Mouse (Mus musculus) urinary bladder, adult 2 months (tissue): ENCODE measurements around the gene Hist1h2bn. TPM values are rescaled to one million over a fixed set of nuclear protein-coding genes. Genes with fewer than 3 reads are reported as not detected.
"Not testable (repeated sequence)": the region's sequence is repeated elsewhere in the genome, so short reads cannot be mapped to it uniquely, and the experiment has no call there.

Experiments
- DNase-seq: peaks from one replicate; pipeline ENCODE4 v3.0.0; 2022; ENCODE audit warnings: low spot score
- polyA plus RNA-seq: library from polyadenylated mRNA; depleted of rRNA; stranded (reverse); fragments of >200 nt; gene quantifications from 2 replicates; pipeline ENCODE4 v1.2.3, GENCODE M21; 2012

The Hist1h2bn gene
- polyA plus RNA-seq, 1 experiment: 0.96 TPM

GRCm38 (mm10) chr13:21727948-21728572 is 25.9 kb upstream of the Hist1h2bn start:
- DNase-seq: no peak

DNA sequence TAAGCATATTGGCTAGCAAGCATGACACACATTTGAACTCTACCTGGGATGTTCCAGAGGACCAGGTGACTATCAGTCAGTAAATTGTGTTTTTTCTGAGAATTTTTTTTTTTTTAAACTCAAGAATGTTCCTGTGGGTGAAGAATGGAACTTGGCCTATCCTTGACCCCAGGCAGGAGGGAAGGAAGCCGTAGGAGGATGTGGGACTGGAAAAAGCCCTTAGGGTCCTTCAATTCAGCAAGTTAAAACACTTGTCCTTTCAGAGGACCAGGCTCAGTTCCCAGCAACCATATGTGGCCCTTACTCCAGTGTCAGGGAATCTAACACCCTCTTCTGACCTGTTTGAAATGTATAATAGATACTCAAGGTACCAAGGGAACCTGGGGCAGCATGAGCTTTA is 24.4 kb upstream of the Hist1h2bn start:
- DNase-seq: no peak

DNA sequence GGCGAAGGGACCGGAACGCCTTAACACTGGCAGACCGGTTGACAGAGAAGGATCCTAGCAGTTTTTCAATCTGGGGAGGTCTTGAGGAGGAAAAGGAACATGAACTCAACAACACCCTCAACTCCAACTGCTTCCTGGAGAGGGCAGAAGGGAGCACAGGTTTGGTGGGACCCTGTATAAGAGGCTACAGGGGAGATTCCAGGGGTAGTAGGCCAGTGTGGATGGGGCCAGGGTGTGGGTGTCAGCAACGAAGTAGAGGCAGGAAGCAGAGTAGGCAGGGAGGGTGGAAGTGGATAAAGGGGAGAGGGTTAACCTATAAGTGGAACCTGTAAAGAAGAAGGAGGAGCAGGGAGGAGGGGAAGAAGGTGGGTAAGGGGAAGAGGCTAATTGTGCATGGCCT is 20.5 kb upstream of the Hist1h2bn start:
- DNase-seq: no peak

DNA sequence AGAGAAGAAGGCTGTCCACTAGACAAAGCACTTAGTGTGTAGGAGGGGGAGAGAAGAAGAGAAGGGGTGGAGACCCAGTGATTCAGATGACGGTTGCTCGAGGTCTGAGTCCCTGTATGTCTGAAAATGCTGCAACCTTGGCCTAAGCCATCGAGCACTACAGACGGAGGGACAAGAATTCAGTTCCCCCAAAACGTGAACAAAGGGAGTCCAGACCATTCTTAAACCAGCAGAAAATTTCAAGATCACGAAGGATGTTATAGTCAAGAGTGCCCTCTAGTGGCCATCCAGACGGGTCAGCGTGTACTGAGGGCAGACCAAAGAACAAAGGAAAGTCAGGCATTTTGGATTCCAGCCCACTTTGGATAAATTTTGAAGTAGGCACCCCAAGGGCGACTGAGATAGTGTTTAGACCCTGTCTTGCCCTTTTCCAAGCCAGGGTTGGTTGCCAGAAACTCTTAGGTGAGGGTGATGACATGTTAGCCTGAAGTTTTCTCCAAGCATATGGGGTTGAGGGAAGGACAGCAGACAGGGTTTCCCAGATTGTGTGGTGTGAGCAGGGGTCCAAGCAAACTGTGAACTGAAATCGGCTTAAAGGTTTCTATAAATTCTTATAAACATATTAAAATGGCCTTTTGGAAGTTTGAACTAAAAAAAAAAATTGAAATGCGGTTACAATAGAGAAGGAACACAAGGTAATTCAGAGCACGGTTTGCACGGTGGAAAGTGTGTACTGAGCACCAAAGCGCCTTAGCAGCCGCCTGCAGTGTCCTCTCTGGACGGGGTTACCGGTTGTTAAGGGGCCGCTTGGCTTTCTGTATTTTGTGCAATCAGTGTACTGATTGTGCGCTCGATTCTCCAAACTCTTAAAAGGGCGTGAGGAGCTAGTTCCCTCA is 19.7 kb upstream of the Hist1h2bn start:
- DNase-seq: no peak

DNA sequence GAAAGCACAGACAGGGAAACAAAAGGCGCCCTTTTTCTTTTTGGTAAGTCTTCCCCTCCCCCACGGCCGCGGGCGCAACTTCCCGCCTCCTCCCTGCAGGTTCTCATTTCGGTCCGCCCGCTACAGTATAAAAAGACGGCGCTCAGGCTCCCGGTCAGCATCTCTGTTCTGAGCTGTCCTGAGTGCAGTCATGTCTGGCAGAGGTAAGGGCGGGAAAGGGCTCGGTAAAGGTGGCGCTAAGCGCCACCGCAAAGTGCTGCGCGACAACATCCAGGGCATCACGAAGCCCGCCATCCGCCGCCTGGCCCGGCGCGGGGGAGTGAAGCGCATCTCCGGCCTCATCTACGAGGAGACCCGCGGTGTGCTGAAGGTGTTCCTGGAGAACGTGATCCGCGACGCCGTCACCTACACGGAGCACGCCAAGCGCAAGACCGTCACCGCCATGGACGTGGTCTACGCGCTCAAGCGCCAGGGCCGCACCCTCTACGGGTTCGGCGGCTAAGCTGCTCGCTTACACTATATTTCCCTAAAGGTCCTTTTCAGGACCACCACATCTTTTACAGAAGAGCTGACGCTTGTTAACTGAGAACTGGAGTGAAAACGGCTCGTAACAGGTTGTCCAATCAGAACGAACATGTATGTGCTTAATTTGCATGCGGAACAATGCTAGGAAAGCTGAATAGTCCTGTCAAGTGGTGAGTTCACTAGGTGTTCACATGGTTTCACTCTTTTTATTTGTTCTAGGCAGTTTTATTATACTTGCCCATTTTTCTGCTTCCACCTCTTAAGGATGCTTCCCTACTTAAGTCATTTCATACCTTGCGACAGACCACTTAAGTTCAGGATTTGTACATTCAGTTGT is 18.8 kb upstream of the Hist1h2bn start, which contains the start of gene Hist1h4j:
Gene Hist1h4j (plus strand): TSS at position 159 of the 862 bp plus-strand sequence.
- peak; percentile 46 for DNase-seq

DNA sequence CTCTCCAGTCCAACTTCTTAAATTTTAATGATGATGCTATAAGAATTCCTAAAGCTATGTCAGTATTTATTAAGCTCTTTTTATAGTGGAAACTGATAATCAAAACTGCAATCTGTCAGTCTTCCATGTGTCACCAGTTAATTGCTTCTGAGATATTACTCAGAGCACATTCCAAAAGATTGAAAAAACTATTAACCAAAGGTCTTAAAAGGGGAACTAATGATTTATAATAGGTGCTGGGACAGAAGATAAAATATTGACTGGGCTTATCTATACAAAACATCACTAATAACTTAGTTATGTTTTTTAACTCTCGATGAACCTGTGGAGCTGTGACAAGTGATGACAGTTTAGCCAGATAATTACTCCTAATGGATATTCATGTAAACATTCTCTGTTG is 8.9 kb upstream of the Hist1h2bn start:
- DNase-seq: no peak

DNA sequence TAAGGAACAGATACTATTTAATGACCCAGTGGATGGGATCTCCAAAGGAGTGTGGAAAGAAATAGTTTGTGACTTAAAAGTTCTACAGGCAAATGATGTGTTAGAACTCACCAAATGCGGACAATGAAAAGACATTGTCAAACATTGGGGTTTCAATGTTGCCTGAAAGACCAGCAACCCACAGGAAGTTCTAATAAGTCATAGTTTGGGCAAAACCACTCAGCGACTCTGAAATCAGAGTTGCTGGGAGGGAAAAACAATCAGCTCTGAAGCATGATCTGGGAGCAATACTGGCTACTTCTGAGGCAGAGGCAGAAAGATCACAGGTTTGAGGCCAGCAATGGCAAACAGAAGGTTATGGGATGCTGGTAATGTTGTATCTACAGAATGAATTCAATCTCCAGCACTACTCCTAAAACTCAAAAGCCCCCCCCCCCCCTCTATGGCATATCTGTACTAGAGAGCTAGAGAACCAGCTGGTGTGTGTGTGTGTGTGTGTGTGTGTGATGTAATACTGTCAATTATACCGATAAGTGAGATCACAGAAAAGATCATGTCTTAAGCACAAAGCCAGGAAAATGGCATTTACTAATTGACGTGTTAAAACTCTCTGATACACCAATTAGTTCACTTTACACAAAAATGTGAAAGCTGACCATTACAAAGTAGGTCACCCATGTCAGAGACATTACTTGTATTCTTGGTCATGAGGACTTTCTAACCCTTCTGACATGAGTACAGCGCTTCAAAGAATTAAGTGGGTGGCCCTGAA is 4.3 kb upstream of the Hist1h2bn start:
- DNase-seq: no peak

GRCm38 (mm10) chr13:21750159-21751017 is 3.5 kb upstream of the Hist1h2bn start, which contains the start of gene Hist1h4k:
Hist1h4k (minus strand) TSS chr13:21750505.
- peak; percentile 73 for DNase-seq

GRCm38 (mm10) chr13:21751417-21751816 is 2.5 kb upstream of the Hist1h2bn start:
- no peak for DNase-seq

DNA sequence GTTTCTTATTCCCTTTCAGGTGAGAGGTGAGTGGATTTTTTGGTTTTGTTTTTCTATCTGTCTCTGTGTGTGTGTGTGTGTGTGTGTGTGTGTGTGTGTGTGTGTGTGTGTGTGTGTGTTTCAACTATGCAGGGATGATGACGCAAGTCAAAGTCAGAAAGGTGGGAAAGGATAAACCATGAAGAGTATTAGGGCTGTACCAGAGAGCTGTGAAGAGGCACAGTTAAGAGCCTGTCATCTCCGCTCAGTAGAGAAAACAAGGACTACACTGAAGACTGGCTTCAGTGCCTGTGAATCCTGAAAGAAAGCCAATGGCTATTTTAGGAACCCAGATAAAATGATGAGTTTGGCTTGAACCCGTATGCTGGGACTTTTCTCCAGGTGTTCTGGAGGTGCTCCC is 2.1 kb upstream of the Hist1h2bn start:
- DNase-seq: no peak

- no peak for DNase-seq
Measured at GRCm38 (mm10) chr13:21752356-21752755, 1.6 kb upstream of the Hist1h2bn start.

- no peak for DNase-seq
Measured at GRCm38 (mm10) chr13:21753051-21753523, 836 bp upstream of the Hist1h2bn start.

DNA sequence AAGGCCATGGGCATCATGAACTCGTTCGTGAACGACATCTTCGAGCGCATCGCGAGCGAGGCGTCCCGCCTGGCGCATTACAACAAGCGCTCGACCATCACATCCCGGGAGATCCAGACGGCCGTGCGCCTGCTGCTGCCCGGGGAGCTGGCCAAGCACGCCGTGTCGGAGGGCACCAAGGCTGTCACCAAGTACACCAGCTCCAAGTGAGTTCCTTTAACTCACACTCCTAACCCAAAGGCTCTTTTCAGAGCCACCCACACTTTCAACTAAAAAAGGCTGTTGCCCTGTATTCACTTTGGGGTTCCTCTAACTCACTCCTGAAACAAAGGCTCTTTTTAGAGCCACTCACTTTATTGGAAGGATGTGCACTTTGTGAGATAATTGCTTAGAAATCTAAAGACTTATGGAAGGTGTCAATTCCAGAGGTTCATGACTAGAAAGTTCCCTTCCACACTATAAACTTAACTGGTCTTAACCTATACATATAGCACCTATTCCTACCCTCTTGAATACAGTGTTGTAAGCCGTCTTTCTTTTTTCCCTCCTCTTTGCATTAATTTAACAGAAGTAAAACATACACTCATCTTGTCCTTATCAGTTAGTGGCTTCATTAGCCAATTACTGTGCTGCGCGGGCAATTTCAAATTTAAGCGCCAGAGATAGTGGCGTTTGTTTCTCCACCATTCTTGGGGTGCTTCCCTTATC is 525 bp downstream of the Hist1h2bn start:
- DNase-seq: not testable (repeated sequence)

DNA sequence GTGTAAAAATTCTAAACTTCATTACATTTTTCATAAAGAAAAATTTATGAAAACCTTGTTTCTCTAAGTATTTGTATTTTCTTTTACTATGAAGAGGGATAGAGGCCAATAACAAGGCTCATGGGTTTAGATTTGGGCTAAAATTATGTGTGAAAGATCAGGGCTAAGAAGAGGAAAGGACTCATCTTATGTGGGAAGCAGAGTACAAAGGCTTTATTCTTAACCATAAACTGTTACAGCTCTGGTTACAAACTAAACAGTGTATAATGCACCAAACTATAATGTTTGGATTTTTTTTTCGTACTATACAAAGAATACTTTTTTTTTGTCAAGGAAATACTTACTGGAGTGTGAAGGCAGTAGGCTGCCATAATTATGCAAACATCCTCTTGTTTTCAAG is 1.8 kb downstream of the Hist1h2bn start:
- no peak for DNase-seq

DNA sequence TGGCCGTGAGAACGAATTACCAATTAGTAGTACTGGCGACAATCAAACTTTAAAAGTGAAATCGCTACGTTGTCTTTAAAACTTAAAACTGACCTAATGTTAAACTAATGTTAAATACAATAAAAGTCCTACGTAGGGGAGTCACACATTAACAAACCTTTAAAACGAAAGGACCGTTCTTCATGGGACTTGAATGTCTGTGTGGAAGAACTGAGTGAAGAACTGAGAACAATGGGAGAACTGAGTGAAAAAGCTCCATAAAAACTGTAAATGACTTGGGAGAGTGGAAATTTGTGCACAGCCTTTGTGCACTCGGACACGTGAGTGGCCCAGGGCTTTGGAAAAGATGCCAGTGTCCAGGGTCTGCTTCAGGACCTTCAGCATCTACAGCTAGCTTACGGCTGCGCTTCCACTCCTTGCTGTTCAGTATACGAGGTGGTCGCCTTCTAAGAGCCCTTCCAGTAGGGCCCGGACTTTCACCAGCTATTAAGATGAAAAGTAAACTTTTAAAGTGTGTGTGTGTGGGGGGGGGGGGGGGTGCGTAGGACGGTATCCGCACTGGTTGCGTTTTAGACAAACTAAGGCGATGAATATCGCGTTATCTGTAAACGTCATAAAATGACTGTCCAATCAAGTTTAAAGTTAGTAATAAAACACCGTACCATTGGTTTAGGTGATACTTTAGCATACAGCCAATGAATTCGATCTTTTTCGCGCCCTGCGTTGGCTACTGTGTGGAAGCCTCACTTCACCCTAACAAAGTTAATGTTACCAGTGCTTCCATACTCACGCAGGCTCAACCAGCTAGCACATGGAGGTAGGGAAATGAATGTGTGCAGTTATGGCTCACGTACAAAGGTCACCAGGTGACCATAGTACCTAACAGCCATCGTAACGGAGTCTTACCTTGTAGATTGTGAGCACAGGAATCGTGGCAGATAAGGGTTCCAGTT is 25.2 kb downstream of the Hist1h2bn start:
- no peak for DNase-seq

GRCm38 (mm10) chr13:21779767-21780731 is 26.1 kb downstream of the Hist1h2bn start, which contains the start of gene Hist1h1b:
Hist1h1b (minus strand) TSS chr13:21780625.
- DNase-seq: peak; percentile 27

DNA sequence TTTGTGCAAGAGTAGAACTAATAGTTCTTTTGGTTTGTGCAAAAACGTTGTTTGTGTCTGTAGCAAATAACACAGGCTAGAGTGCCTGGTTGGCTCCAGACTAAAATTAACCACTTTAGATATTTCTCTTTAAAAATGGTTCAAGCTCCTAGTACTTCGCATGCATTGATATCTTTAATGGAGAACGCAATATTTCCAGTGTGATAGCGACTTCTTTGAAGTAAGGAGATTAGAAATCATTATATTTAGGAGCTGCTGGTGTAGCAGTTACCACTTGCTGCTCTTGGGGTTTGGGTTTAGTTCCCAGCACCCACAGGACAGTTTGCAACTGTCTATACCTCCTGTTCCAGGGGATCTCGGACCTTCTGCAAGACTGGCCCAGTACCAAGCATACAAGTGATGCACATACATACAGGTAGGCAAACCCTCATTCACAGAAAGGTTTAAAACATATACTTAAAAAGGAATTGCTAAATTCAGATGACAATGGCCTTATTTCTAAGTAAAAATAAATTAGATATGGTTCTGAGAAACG is 27.2 kb downstream of the Hist1h2bn start:
- DNase-seq: no peak
